18 mouse cellular contexts compared by ENCODE assay signal in genomic region chr11:114238801-114239200, GRCm38 (mm10).
DNase-seq lines count a peak whose midpoint lies in the region; ATAC-seq and TF ChIP-seq lines count a peak whose summit lies in the region.
"Had no signal": no experiment of that assay in that cellular context is flagged by ENCODE, and none has a peak within 500 bp of the region (broad histone marks: within the 10 kb centered on the region; RNA-seq: fewer than 3 reads in every experiment).

No protein-coding gene starts in this region.

- H3K27ac ChIP-seq in midbrain, embryonic 12.5 days (replicated peaks) = 0 out of 2 replicates have a peak overlapping the region, but pooled peaks have one; percentile 60
- H3K27ac ChIP-seq in midbrain, postnatal 0 days (ENCODE audit: low read depth, low read length) = no peak overlapping the region
- no peak overlapping the region for H3K27ac ChIP-seq in embryonic facial prominence, embryonic 11.5 days (replicated peaks; ENCODE audit: low read depth, low read length)
- peak overlapping the region; percentile 70; the same call in 1 of the 2 replicates for H3K27ac ChIP-seq in forebrain, embryonic 11.5 days (ENCODE audit: low read depth, low read length)
- peak overlapping the region; percentile 66 for H3K27ac ChIP-seq in hindbrain, embryonic 13.5 days
- H3K27ac ChIP-seq: heart, embryonic 10.5 days; kidney, postnatal 0 days; liver, embryonic 13.5 days; lung, embryonic 15.5 days; stomach, embryonic 15.5 days had no signal

- H3K9ac ChIP-seq in midbrain, embryonic 12.5 days (replicated peaks) = no peak overlapping the region
- no peak overlapping the region for H3K9ac ChIP-seq in midbrain, postnatal 0 days (replicated peaks; ENCODE audit: low read length, poor library complexity, severe bottlenecking)
- H3K9ac ChIP-seq in embryonic facial prominence, embryonic 11.5 days (replicated peaks; ENCODE audit: low read length) = no peak overlapping the region
- H3K9ac ChIP-seq in forebrain, embryonic 11.5 days (ENCODE audit: low read length) = no peak overlapping the region
- no peak overlapping the region for H3K9ac ChIP-seq in hindbrain, embryonic 13.5 days
- H3K9ac ChIP-seq: hindbrain, embryonic 15.5 days; limb, embryonic 13.5 days; liver, embryonic 13.5 days; lung, embryonic 15.5 days; stomach, embryonic 15.5 days had no signal

- peaks cover 13% of the 10 kb centered on the region for H3K27me3 ChIP-seq in midbrain, embryonic 12.5 days
- peaks cover 5% of the 10 kb centered on the region; the same call in 1 of the 2 replicates for H3K27me3 ChIP-seq in midbrain, postnatal 0 days (ENCODE audit: insufficient read depth, low read length)
- H3K27me3 ChIP-seq in embryonic facial prominence, embryonic 11.5 days (ENCODE audit: control insufficient read depth, insufficient read depth, low read length) = peaks cover 3% of the 10 kb centered on the region; the same call in 1 of the 2 replicates
- no peaks in the 10 kb centered on the region for H3K27me3 ChIP-seq in forebrain, embryonic 11.5 days (ENCODE audit: control insufficient read depth, insufficient read depth, low read length)
- H3K27me3 ChIP-seq in hindbrain, embryonic 13.5 days = peaks cover 6% of the 10 kb centered on the region; the same call in 1 of the 2 replicates
- H3K27me3 ChIP-seq: hindbrain, embryonic 15.5 days; limb, embryonic 13.5 days; lung, embryonic 15.5 days; stomach, embryonic 15.5 days had no signal

- ATAC-seq in midbrain, embryonic 12.5 days (ENCODE audit: low FRiP score, low read depth) = peak; percentile 60; the same call in 1 of the 2 replicates
- no peak for ATAC-seq in midbrain, postnatal 0 days (ENCODE audit: low FRiP score)
- peak; percentile 64 for ATAC-seq in embryonic facial prominence, embryonic 11.5 days (replicated peaks; ENCODE audit: insufficient number of reproducible peaks, low FRiP score, low TSS enrichment, low read depth)
- ATAC-seq in forebrain, embryonic 11.5 days (replicated peaks; ENCODE audit: low FRiP score) = no peak
- 0 out of 2 replicates have a peak, but pooled peaks have one; percentile 23 for ATAC-seq in hindbrain, embryonic 13.5 days (ENCODE audit: low FRiP score)

- no peak for DNase-seq in midbrain, postnatal 0 days (ENCODE audit: low spot score)
- no peak for DNase-seq in embryonic facial prominence, embryonic 11.5 days (ENCODE audit: low spot score)
- no peak for DNase-seq in forebrain, embryonic 11.5 days (ENCODE audit: low spot score)
- no peak for DNase-seq in urinary bladder, postnatal 14 days (ENCODE audit: low spot score)
- no peak for DNase-seq in right cerebral cortex, postnatal 25 days
- no peak for DNase-seq in ovary, postnatal 36 days (ENCODE audit: low spot score)
- DNase-seq: cerebellum, adult 2 months; kidney, adult 18-20 months; liver, embryonic 13.5 days; lung, postnatal 4 days had no signal

- no peak overlapping the region for H3K4me2 ChIP-seq in midbrain, embryonic 12.5 days (replicated peaks)
- no peak overlapping the region for H3K4me2 ChIP-seq in midbrain, postnatal 0 days (ENCODE audit: low read depth, low read length, poor library complexity, severe bottlenecking)
- H3K4me2 ChIP-seq in embryonic facial prominence, embryonic 11.5 days (ENCODE audit: low read depth, low read length) = no peak overlapping the region
- no peak overlapping the region for H3K4me2 ChIP-seq in forebrain, embryonic 11.5 days (ENCODE audit: low read depth, low read length, severe bottlenecking)
- H3K4me2 ChIP-seq in hindbrain, embryonic 13.5 days = no peak overlapping the region
- H3K4me2 ChIP-seq: hindbrain, embryonic 15.5 days; liver, embryonic 13.5 days; lung, embryonic 15.5 days; stomach, embryonic 15.5 days had no signal

- H3K4me1 ChIP-seq in midbrain, embryonic 12.5 days = peaks cover 23% of the 10 kb centered on the region
- H3K4me1 ChIP-seq in midbrain, postnatal 0 days (ENCODE audit: insufficient read depth, low read length) = peaks cover 8% of the 10 kb centered on the region; the same call in 1 of the 2 replicates
- H3K4me1 ChIP-seq in embryonic facial prominence, embryonic 11.5 days (ENCODE audit: control insufficient read depth, insufficient read depth, low read length) = no peaks in the 10 kb centered on the region
- peaks cover 13% of the 10 kb centered on the region for H3K4me1 ChIP-seq in forebrain, embryonic 11.5 days (replicated peaks; ENCODE audit: control insufficient read depth, insufficient read depth, low read length)
- H3K4me1 ChIP-seq in hindbrain, embryonic 13.5 days (replicated peaks) = peaks cover 30% of the 10 kb centered on the region
- H3K4me1 ChIP-seq: liver, embryonic 13.5 days; lung, embryonic 15.5 days; stomach, embryonic 15.5 days had no signal

- no peaks in the 10 kb centered on the region for H3K36me3 ChIP-seq in midbrain, embryonic 12.5 days
- H3K36me3 ChIP-seq in midbrain, postnatal 0 days (ENCODE audit: insufficient read depth, low read length) = no peaks in the 10 kb centered on the region
- H3K36me3 ChIP-seq in embryonic facial prominence, embryonic 11.5 days (replicated peaks; ENCODE audit: control insufficient read depth, insufficient read depth, low read depth, low read length) = no peaks in the 10 kb centered on the region
- no peaks in the 10 kb centered on the region for H3K36me3 ChIP-seq in forebrain, embryonic 11.5 days (ENCODE audit: control insufficient read depth, insufficient read depth, low read length)
- no peaks in the 10 kb centered on the region for H3K36me3 ChIP-seq in hindbrain, embryonic 13.5 days
- H3K36me3 ChIP-seq: heart, embryonic 10.5 days; hindbrain, embryonic 15.5 days; limb, embryonic 13.5 days; liver, embryonic 13.5 days; lung, embryonic 15.5 days; stomach, embryonic 15.5 days had no signal

- no peak overlapping the region for H3K4me3 ChIP-seq in midbrain, embryonic 12.5 days
- H3K4me3 ChIP-seq in midbrain, postnatal 0 days (ENCODE audit: low read depth, low read length) = no peak overlapping the region
- H3K4me3 ChIP-seq in embryonic facial prominence, embryonic 11.5 days (ENCODE audit: low read depth, low read length) = no peak overlapping the region
- no peak overlapping the region for H3K4me3 ChIP-seq in forebrain, embryonic 11.5 days (ENCODE audit: low read depth, low read length)
- H3K4me3 ChIP-seq in hindbrain, embryonic 13.5 days = no peak overlapping the region
- H3K4me3 ChIP-seq: heart, embryonic 10.5 days; hindbrain, embryonic 15.5 days; limb, embryonic 13.5 days; liver, embryonic 13.5 days; lung, embryonic 15.5 days; stomach, embryonic 15.5 days had no signal

- no peaks in the 10 kb centered on the region; the same call in 1 of the 2 replicates for H3K9me3 ChIP-seq in midbrain, embryonic 12.5 days
- no peaks in the 10 kb centered on the region for H3K9me3 ChIP-seq in midbrain, postnatal 0 days (ENCODE audit: low read length)
- no peaks in the 10 kb centered on the region for H3K9me3 ChIP-seq in embryonic facial prominence, embryonic 11.5 days (replicated peaks; ENCODE audit: control insufficient read depth, low read length)
- no peaks in the 10 kb centered on the region for H3K9me3 ChIP-seq in forebrain, embryonic 11.5 days (ENCODE audit: control insufficient read depth, low read length)
- peaks cover 3% of the 10 kb centered on the region; the same call in 1 of the 2 replicates for H3K9me3 ChIP-seq in hindbrain, embryonic 13.5 days
- H3K9me3 ChIP-seq: heart, embryonic 10.5 days; hindbrain, embryonic 15.5 days; limb, embryonic 13.5 days; liver, embryonic 13.5 days; lung, embryonic 15.5 days; stomach, embryonic 15.5 days had no signal

- WGBS in midbrain, embryonic 12.5 days = 68% methylated on average over 5 of the region's 5 CpGs
- WGBS in midbrain, postnatal 0 days = 62% methylated on average over 5 of the region's 5 CpGs
- 55% methylated on average over 5 of the region's 5 CpGs for WGBS in embryonic facial prominence, embryonic 11.5 days
- 73% methylated on average over 5 of the region's 5 CpGs for WGBS in forebrain, embryonic 11.5 days
- 62% methylated on average over 5 of the region's 5 CpGs for WGBS in hindbrain, embryonic 13.5 days

- no peak for TF ChIP-seq CTCF in midbrain, postnatal 0 days (IDR thresholded peaks at IDR 0.05)

Comparison
In these comparisons a context has a peak if more than half of its experiments do, and no peak if none do; other contexts are left out.
1. ATAC-seq: peak in midbrain, embryonic 12.5 days (single experiment), embryonic facial prominence, embryonic 11.5 days (single experiment) and hindbrain, embryonic 13.5 days (single experiment); none in midbrain, postnatal 0 days (single experiment) and forebrain, embryonic 11.5 days (single experiment).
2. H3K27ac ChIP-seq: peak in midbrain, embryonic 12.5 days (single experiment), forebrain, embryonic 11.5 days (single experiment) and hindbrain, embryonic 13.5 days (single experiment); none in midbrain, postnatal 0 days (single experiment) and embryonic facial prominence, embryonic 11.5 days (single experiment).